In the genomic region with DNA sequence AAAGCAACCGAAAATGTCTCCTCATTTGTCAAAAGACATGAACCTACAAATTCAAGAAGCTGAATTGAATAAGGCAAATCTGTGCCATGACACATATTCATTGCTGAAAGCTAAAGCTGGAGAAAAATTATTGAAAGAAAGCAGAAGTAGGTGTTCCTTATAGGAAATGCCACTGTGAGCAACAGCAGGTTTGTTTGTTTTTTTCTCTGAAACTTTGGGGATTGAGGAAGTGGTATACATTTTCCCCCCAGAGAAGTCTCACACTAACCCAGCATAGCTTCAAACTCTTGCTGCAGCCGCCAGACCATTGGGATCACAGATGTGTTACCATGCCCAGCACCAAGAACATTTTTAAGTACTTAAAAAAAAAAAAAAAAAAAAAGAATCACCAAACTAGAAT, we compare ENCODE assay signal across 23 mouse cellular contexts. TPM values are rescaled to one million over a fixed set of nuclear protein-coding genes. Genes with fewer than 3 reads are reported as not detected.
DNase-seq lines count a peak whose midpoint lies in the region; ATAC-seq lines count a peak whose summit lies in the region.
"Had no signal": no experiment of that assay in that cellular context is flagged by ENCODE, and none has a peak within 500 bp of the region (broad histone marks: within the 10 kb centered on the region; RNA-seq: fewer than 3 reads in every experiment).

No protein-coding gene starts in this region.

- intact Hi-C loops in heart, postnatal 36 days (cut with DNase I) = no loop called here
- intact Hi-C loops in left cerebral cortex, postnatal 36 days (cut with DNase I) = no loop called here

- peak; percentile 31 for DNase-seq in heart, adult 11 months
- no peak for DNase-seq in heart, postnatal 36 days
- peak; percentile 19 for DNase-seq in splenic B cell, adult 2 months (ENCODE audit: low read depth, low spot score)
- no peak for DNase-seq in thymus, postnatal 14 days
- no peak for DNase-seq in frontal cortex, adult 2 months (ENCODE audit: extremely low spot score in 1 of 2, low spot score in 1 of 2)
- DNase-seq in left cerebral cortex, postnatal 36 days (ENCODE audit: low spot score in 2 of 2) = no peak
- DNase-seq: adrenal gland, postnatal 14 days; B cell, adult 2 months; cerebellum, adult 11-12 months; cerebellum, adult 8-10 months; cerebellum, postnatal 10 days; cerebellum, postnatal 36 days; gastrocnemius, postnatal 25 days had no signal

- peak; percentile 88 for ATAC-seq in common myeloid progenitor, adult 5-6 weeks (replicated peaks; ENCODE audit: low read depth, poor library complexity, severe bottlenecking)
- peak; percentile 74 for ATAC-seq in megakaryocyte, adult 5-6 weeks (ENCODE audit: poor library complexity, severe bottlenecking)
- ATAC-seq: forebrain, embryonic 13.5 days; forebrain, embryonic 16.5 days; hindbrain, postnatal 0 days; inflammation-experienced regulatory T-cells, adult 6 months; Patski had no signal

- no peaks in the 10 kb centered on the region for H3K36me3 ChIP-seq in splenic B cell, adult 2 months (ENCODE audit: control insufficient read depth, insufficient read depth, low read length, poor library complexity, severe bottlenecking)
- H3K36me3 ChIP-seq: forebrain, embryonic 10.5 days; G1E had no signal

- no peaks in the 10 kb centered on the region for H3K27me3 ChIP-seq in splenic B cell, adult 2 months (ENCODE audit: control insufficient read depth, insufficient read depth, low read length, poor library complexity, severe bottlenecking)
- H3K27me3 ChIP-seq: CH12.LX; forebrain, embryonic 13.5 days; Patski had no signal

RNA-seq across cellular contexts. Expression of gene Rmnd5a, which starts 12.4 kb away (rescaled TPM):
- 10 to 100 TPM; 74.7 to 79.6 TPM for total RNA-seq in heart, postnatal 36 days (2021)
- 81.2 and 99.4 TPM in 2 replicates for total RNA-seq in common myeloid progenitor, adult 5-6 weeks (2017)
- 40.7 and 40.9 TPM in 2 replicates for total RNA-seq in megakaryocyte, adult 5-6 weeks (2015)
- total RNA-seq in megakaryocyte, adult 5-6 weeks (2017) = 49.8 and 52.5 TPM in 2 replicates
- 67.5 and 67.8 TPM in 2 replicates for polyA plus RNA-seq in frontal cortex, adult 2 months (2012; rRNA removed)
- total RNA-seq in left cerebral cortex, postnatal 36 days (2021) = 10 to 100 TPM; 91.4 to 98.7 TPM

RNA-seq across cellular contexts. Expression of gene Rnf103, which starts 40.9 kb away (rescaled TPM):
- total RNA-seq in heart, postnatal 36 days (2021) = 10 to 100 TPM; 26.1 to 27.0 TPM
- 12.5 and 18.3 TPM in 2 replicates for total RNA-seq in common myeloid progenitor, adult 5-6 weeks (2017)
- total RNA-seq in megakaryocyte, adult 5-6 weeks (2015) = 14.6 and 17.5 TPM in 2 replicates
- total RNA-seq in megakaryocyte, adult 5-6 weeks (2017) = 16.4 and 18.5 TPM in 2 replicates
- 33.2 and 34.8 TPM in 2 replicates for polyA plus RNA-seq in frontal cortex, adult 2 months (2012; rRNA removed)
- total RNA-seq in left cerebral cortex, postnatal 36 days (2021) = 10 to 100 TPM; 51.0 to 51.4 TPM

Comparison
In these comparisons a context has a peak if more than half of its experiments do, and no peak if none do; other contexts are left out.
1. DNase-seq: peak in heart, adult 11 months (single experiment) and splenic B cell, adult 2 months (single experiment); none in heart, postnatal 36 days (0 of 2), thymus, postnatal 14 days (single experiment), frontal cortex, adult 2 months (0 of 2) and left cerebral cortex, postnatal 36 days (0 of 2).